Mouse (Mus musculus) hindbrain, embryonic 11.5 days (tissue): ENCODE measurements around the gene Abca4. TPM values are rescaled to one million over a fixed set of nuclear protein-coding genes. Genes with fewer than 3 reads are reported as not detected.

ENCODE experiments used
- ATAC-seq: fragments of 200-750 bp; cut with Nextera tagmentation; 2 replicates; pipeline ENCODE4 v1.8.0; 2017; ENCODE audit warnings: mild to moderate bottlenecking, moderate TSS enrichment, moderate library complexity; ENCODE audit not compliant: low FRiP score
- DNase-seq: peaks from one replicate; pipeline ENCODE4 v3.0.0-alpha.2; 2015; ENCODE audit warnings: low spot score
- H3K27ac ChIP-seq: fragments of 300-500 bp; sonication (generic); 2 replicates; pipeline ENCODE4 v1.5.1; 2014; ENCODE audit warnings: mild to moderate bottlenecking, low read depth, low read length
- H3K27me3 ChIP-seq: fragments of 300-500 bp; sonication (generic); 2 replicates; pipeline ENCODE4 v1.6.1; 2014; ENCODE audit warnings: mild to moderate bottlenecking, low read length, moderate library complexity, mixed read lengths; ENCODE audit not compliant: control insufficient read depth, insufficient read depth
- H3K36me3 ChIP-seq: fragments of 300-500 bp; sonication (generic); 2 replicates; pipeline ENCODE4 v1.6.1; 2014; ENCODE audit warnings: mild to moderate bottlenecking, low read length, moderate library complexity, mixed read lengths; ENCODE audit not compliant: control insufficient read depth, insufficient read depth
- H3K4me1 ChIP-seq: fragments of 300-500 bp; sonication (generic); replicated peaks from 2 replicates; pipeline ENCODE4 v1.6.1; 2014; ENCODE audit warnings: low read length, mixed read lengths; ENCODE audit not compliant: control insufficient read depth, insufficient read depth
- H3K4me2 ChIP-seq: fragments of 300-500 bp; sonication (generic); replicated peaks from 2 replicates; pipeline ENCODE4 v1.6.1; 2014; ENCODE audit warnings: mild to moderate bottlenecking, low read depth, low read length
- H3K4me3 ChIP-seq: fragments of 300-500 bp; sonication (generic); 2 replicates; pipeline ENCODE4 v1.5.1; 2014; ENCODE audit warnings: low read depth, low read length
- H3K9ac ChIP-seq: fragments of 300-500 bp; sonication (generic); 2 replicates; pipeline ENCODE4 v1.6.1; 2014; ENCODE audit warnings: low read depth, low read length
- H3K9me3 ChIP-seq: fragments of 300-500 bp; sonication (generic); 2 replicates; pipeline ENCODE4 v1.6.1; 2016; ENCODE audit warnings: low read length; ENCODE audit not compliant: control insufficient read depth
- WGBS: fragments of 180-500 bp; shearing (Covaris S2); extraction: QIAGEN DNeasy Blood & Tissue Kit; methylation state at CpG from one replicate; pipeline ENCODE4 v1.1.7; 2014; 5-methylcytosine and 5-hydroxymethylcytosine counted together
- polyA plus RNA-seq: library from polyadenylated mRNA; unstranded; fragments of >200 nt; fragmentation: Nextera tagmentation; extraction: Ambion mirVana; gene quantifications from 2 replicates; pipeline ENCODE4 v1.2.1, GENCODE M21; 2014

Gene Abca4
- polyA plus RNA-seq, 1 experiment from 2014 or later: 1.4 TPM

- H3K27me3 ChIP-seq: no peaks in the 10 kb centered on the region
- ATAC-seq (no peak), DNase-seq (no peak)
Observed at GRCm38 (mm10) chr3:122205753-122206152, 161.5 kb downstream of the Abca4 start.

GRCm38 (mm10) chr3:122206279-122207070, 162.2 kb downstream of the Abca4 start:
- no peak overlapping the region for H3K4me3 ChIP-seq
- DNase-seq (no peak), ATAC-seq (no peak)
- WGBS: 62% methylated on average over 8 of the region's 8 CpGs
- no peaks in the 10 kb centered on the region for H3K9me3 ChIP-seq
- no peak overlapping the region for H3K27ac ChIP-seq
- H3K36me3 ChIP-seq: no peaks in the 10 kb centered on the region
- no peaks in the 10 kb centered on the region for H3K27me3 ChIP-seq
- H3K4me2 ChIP-seq: no peak overlapping the region
- H3K4me1 ChIP-seq: no peaks in the 10 kb centered on the region
- no peak overlapping the region for H3K9ac ChIP-seq

More at GRCm38 (mm10) chr3:122205753-122206152, 161.5 kb downstream of the Abca4 start:
- Histone ChIP-seq H3K27ac (no peak overlapping the region), H3K36me3 (no peaks in the 10 kb centered on the region), H3K9ac (no peak overlapping the region), H3K4me3 (no peak overlapping the region), H3K4me1 (no peaks in the 10 kb centered on the region), H3K4me2 (no peak overlapping the region), H3K9me3 (no peaks in the 10 kb centered on the region)
- 84% methylated on average over 6 of the region's 6 CpGs for WGBS

GRCm38 (mm10) chr3:122207766-122208165, 163.5 kb downstream of the Abca4 start:
- Histone ChIP-seq H3K9ac (no peak overlapping the region), H3K9me3 (no peaks in the 10 kb centered on the region), H3K36me3 (no peaks in the 10 kb centered on the region), H3K27me3 (no peaks in the 10 kb centered on the region), H3K4me1 (no peaks in the 10 kb centered on the region), H3K27ac (no peak overlapping the region), H3K4me2 (no peak overlapping the region), H3K4me3 (no peak overlapping the region)
- DNase-seq (no peak), ATAC-seq (no peak)
- 72% methylated on average over 6 of the region's 6 CpGs for WGBS

- no peaks in the 10 kb centered on the region for H3K27me3 ChIP-seq
- ATAC-seq (no peak), DNase-seq (no peak)
- no peak overlapping the region for H3K4me3 ChIP-seq
- no peak overlapping the region for H3K9ac ChIP-seq
- 84% methylated on average over 15 of the region's 15 CpGs for WGBS
- no peak overlapping the region for H3K27ac ChIP-seq
- no peaks in the 10 kb centered on the region for H3K9me3 ChIP-seq
- no peaks in the 10 kb centered on the region for H3K4me1 ChIP-seq
- no peaks in the 10 kb centered on the region for H3K36me3 ChIP-seq
- H3K4me2 ChIP-seq: no peak overlapping the region
Observed at GRCm38 (mm10) chr3:122208296-122209225, 164.3 kb downstream of the Abca4 start.

- Histone ChIP-seq H3K4me3 (no peak overlapping the region), H3K4me2 (no peak overlapping the region), H3K27ac (no peak overlapping the region), H3K27me3 (no peaks in the 10 kb centered on the region), H3K36me3 (no peaks in the 10 kb centered on the region), H3K9ac (no peak overlapping the region), H3K4me1 (no peaks in the 10 kb centered on the region), H3K9me3 (no peaks in the 10 kb centered on the region)
- 92% methylated on average over 11 of the region's 11 CpGs for WGBS
- ATAC-seq (no peak), DNase-seq (no peak)
Observed at GRCm38 (mm10) chr3:122209511-122209910, 165.3 kb downstream of the Abca4 start.

GRCm38 (mm10) chr3:122210434-122210833, 166.2 kb downstream of the Abca4 start:
- DNase-seq (no peak), ATAC-seq (no peak)
- WGBS: 44% methylated on average over 5 of the region's 5 CpGs
- Histone ChIP-seq H3K4me3 (no peak overlapping the region), H3K9me3 (no peaks in the 10 kb centered on the region), H3K4me1 (no peaks in the 10 kb centered on the region), H3K4me2 (no peak overlapping the region), H3K36me3 (no peaks in the 10 kb centered on the region), H3K27me3 (no peaks in the 10 kb centered on the region), H3K9ac (no peak overlapping the region), H3K27ac (no peak overlapping the region)

GRCm38 (mm10) chr3:122210846-122211245, 166.6 kb downstream of the Abca4 start:
- Histone ChIP-seq H3K9ac (no peak overlapping the region), H3K4me1 (no peaks in the 10 kb centered on the region), H3K9me3 (no peaks in the 10 kb centered on the region), H3K27ac (no peak overlapping the region), H3K36me3 (no peaks in the 10 kb centered on the region), H3K27me3 (no peaks in the 10 kb centered on the region), H3K4me2 (no peak overlapping the region), H3K4me3 (no peak overlapping the region)
- DNase-seq: no peak
- WGBS: 76% methylated on average over 7 of the region's 7 CpGs
- no peak for ATAC-seq

GRCm38 (mm10) chr3:122211446-122212125, 167.3 kb downstream of the Abca4 start:
- DNase-seq (no peak), ATAC-seq (no peak)
- Histone ChIP-seq H3K9me3 (no peaks in the 10 kb centered on the region), H3K4me1 (no peaks in the 10 kb centered on the region), H3K4me3 (no peak overlapping the region), H3K4me2 (no peak overlapping the region), H3K27me3 (no peaks in the 10 kb centered on the region), H3K27ac (no peak overlapping the region), H3K36me3 (no peaks in the 10 kb centered on the region), H3K9ac (no peak overlapping the region)
- 85% methylated on average over 13 of the region's 13 CpGs for WGBS
